Mouse (Mus musculus): ENCODE measurements around the gene Gm42742. TPM values are rescaled to one million over a fixed set of nuclear protein-coding genes. Genes with fewer than 3 reads are reported as not detected.

Gene Gm42742
- total RNA-seq, 2 experiments from 2014 or later = 25.2 to 28.6 TPM

Small RNA genes within 50 kb of the gene (microRNA-seq; reads per million reads assigned to microRNA genes)
- gene Gm44343 (ENCODE audit: borderline number of aligned reads in 2 of 2) = 0 reads per million in 2 experiments

Other genes with a start within 250 kb of the Gm42742 start
- gene Ypel3, start 244.1 kb downstream of the Gm42742 start, total RNA-seq (2021) = 100 to 1,000 TPM in 1 of 2 experiments, 10 to 100 TPM in 1; 91.4 to 110 TPM
- under 1 TPM; 0.24 to 0.44 TPM for gene Tbx6, start 239.6 kb downstream of the Gm42742 start, total RNA-seq (2021)
- 10 to 100 TPM; 36.1 to 36.5 TPM for gene Ppp4c, start 228.6 kb downstream of the Gm42742 start, total RNA-seq (2021)
- gene Fam57b, start 223.4 kb downstream of the Gm42742 start, total RNA-seq (2021) = 1 to 10 TPM; 8.2 to 9.7 TPM
- gene 4930451I11Rik, start 189.5 kb downstream of the Gm42742 start, total RNA-seq (2021) = not detected
- not detected for gene Doc2a, start 173.7 kb downstream of the Gm42742 start, total RNA-seq (2021)
- gene Hirip3, start 159.1 kb downstream of the Gm42742 start, total RNA-seq (2021) = 1 to 10 TPM; 6.1 to 6.6 TPM
- gene Ino80e, start 158.7 kb downstream of the Gm42742 start, total RNA-seq (2021) = 10 to 100 TPM; 21.2 to 21.8 TPM
- 10 to 100 TPM; 39.5 to 43.2 TPM for gene Taok2, start 136.4 kb downstream of the Gm42742 start, total RNA-seq (2021)
- gene Tmem219, start 98.2 kb downstream of the Gm42742 start, total RNA-seq (2021) = 10 to 100 TPM in 1 of 2 experiments, 1 to 10 TPM in 1; 9.5 to 11.5 TPM
- gene Kctd13, start 92.2 kb downstream of the Gm42742 start, total RNA-seq (2021) = 1 to 10 TPM; 5.4 to 7.4 TPM
- gene Asphd1, start 71.5 kb downstream of the Gm42742 start, total RNA-seq (2021) = not detected
- gene Sez6l2, start 70.5 kb downstream of the Gm42742 start, total RNA-seq (2021) = 1 to 10 TPM; 6.4 to 10.0 TPM
- 10 to 100 TPM; 52.2 to 55.4 TPM for gene Cdipt, start 45.2 kb downstream of the Gm42742 start, total RNA-seq (2021)
- under 1 TPM; 0.31 to 0.65 TPM for gene Cdiptos, start 45.0 kb downstream of the Gm42742 start, total RNA-seq (2021)
- 10 to 100 TPM; 53.5 to 57.7 TPM for gene Mvp, start 6.5 kb downstream of the Gm42742 start, total RNA-seq (2021)
- not detected for gene Pagr1b, start 4.6 kb downstream of the Gm42742 start, total RNA-seq (2021)
- gene Pagr1a, start 3.7 kb downstream of the Gm42742 start, total RNA-seq (2021) = 10 to 100 TPM in 1 of 2 experiments, not detected in 1; 11.8 TPM
- gene Prrt2, start 114 bp upstream of the Gm42742 start, total RNA-seq (2021) = 1 to 10 TPM in 1 of 2 experiments, under 1 TPM in 1; 0.57 to 1.2 TPM
- 10 to 100 TPM; 66.5 to 71.5 TPM for gene Maz, start 5.9 kb upstream of the Gm42742 start, total RNA-seq (2021)
- gene Kif22, start 21.4 kb upstream of the Gm42742 start, total RNA-seq (2021) = 1 to 10 TPM; 1.0 to 2.6 TPM
- not detected for gene Zg16, start 66.2 kb upstream of the Gm42742 start, total RNA-seq (2021)
- 1 to 10 TPM; 1.6 to 1.9 TPM for gene AI467606, start 70.3 kb upstream of the Gm42742 start, total RNA-seq (2021)
- gene Qprt, start 101.1 kb upstream of the Gm42742 start, total RNA-seq (2021) = not detected
- gene Spn, start 116.7 kb upstream of the Gm42742 start, total RNA-seq (2021) = under 1 TPM; 0.76 to 0.92 TPM
- 10 to 100 TPM; 36.9 to 38.0 TPM for gene Cd2bp2, start 175.0 kb upstream of the Gm42742 start, total RNA-seq (2021)
- 10 to 100 TPM; 24.6 to 26.4 TPM for gene Tbc1d10b, start 187.4 kb upstream of the Gm42742 start, total RNA-seq (2021)
- gene Mylpf, start 187.8 kb upstream of the Gm42742 start, total RNA-seq (2021) = 1 to 10 TPM; 2.4 to 2.5 TPM
- 1 to 10 TPM; 6.0 to 6.6 TPM for gene Zfp553, start 212.0 kb upstream of the Gm42742 start, total RNA-seq (2021)
- 1 to 10 TPM; 2.8 TPM for gene Sept1, start 212.0 kb upstream of the Gm42742 start, total RNA-seq (2021)
- gene Zfp771, start 223.2 kb upstream of the Gm42742 start, total RNA-seq (2021) = 10 to 100 TPM; 19.1 TPM
- gene Dctpp1, start 239.6 kb upstream of the Gm42742 start, total RNA-seq (2021) = 10 to 100 TPM; 40.7 to 45.0 TPM

Data from heart, postnatal 36 days (tissue).